Mouse (Mus musculus) activated CD4-positive, CD25-positive, alpha-beta regulatory T cell, adult 4 months (primary cell): ENCODE data around the gene Pex14. TPM values are rescaled to one million over a fixed set of nuclear protein-coding genes. Genes with fewer than 3 reads are reported as not detected.
"Not testable (repeated sequence)": the region's sequence is repeated elsewhere in the genome, so short reads cannot be mapped to it uniquely, and the experiment has no call there.

ENCODE experiments used
- ATAC-seq: one replicate; pipeline ENCODE4 v1.8.0; 2017
- polyA plus RNA-seq, 2 experiments: library from polyadenylated mRNA; unstranded; fragments of 100-300 nt; shearing (Covaris generic); gene quantifications; one replicate each; pipeline ENCODE4 v1.2.1; 2017

Gene Pex14
- polyA plus RNA-seq, 2 experiments from 2014 or later: 11.9 to 17.9 TPM

GRCm38 (mm10) chr4:149101456-149101855, 1.8 kb upstream of the Pex14 start:
- ATAC-seq: no peak

- ATAC-seq: not testable (repeated sequence)
These were observed 773 bp upstream of the Pex14 start for GRCm38 (mm10) chr4:149100449-149100848.

GRCm38 (mm10) chr4:149098571-149098970, 1.1 kb downstream of the Pex14 start:
- no peak for ATAC-seq

- ATAC-seq: no peak
These were observed 1.7 kb downstream of the Pex14 start for GRCm38 (mm10) chr4:149097956-149098355.

GRCm38 (mm10) chr4:149091364-149091763, 8.3 kb downstream of the Pex14 start:
- ATAC-seq: no peak

GRCm38 (mm10) chr4:149085381-149085780, 14.3 kb downstream of the Pex14 start:
- no peak for ATAC-seq

- no peak for ATAC-seq
These were observed 18.1 kb downstream of the Pex14 start for GRCm38 (mm10) chr4:149081528-149081927.

GRCm38 (mm10) chr4:149080111-149080510, 19.6 kb downstream of the Pex14 start:
- no peak for ATAC-seq

GRCm38 (mm10) chr4:149079629-149080028, 20.0 kb downstream of the Pex14 start:
- ATAC-seq: no peak

GRCm38 (mm10) chr4:149078261-149078660, 21.4 kb downstream of the Pex14 start:
- no peak for ATAC-seq

GRCm38 (mm10) chr4:149075871-149076575, 23.7 kb downstream of the Pex14 start:
- peak; percentile 93 for ATAC-seq

GRCm38 (mm10) chr4:149075073-149075472, 24.6 kb downstream of the Pex14 start:
- no peak for ATAC-seq

- ATAC-seq: no peak
These were observed 32.8 kb downstream of the Pex14 start for GRCm38 (mm10) chr4:149066672-149067551.

GRCm38 (mm10) chr4:149064061-149064854, 35.4 kb downstream of the Pex14 start:
- no peak for ATAC-seq

GRCm38 (mm10) chr4:149062406-149063318, 37.0 kb downstream of the Pex14 start:
- no peak for ATAC-seq

GRCm38 (mm10) chr4:149061432-149061718, 38.3 kb downstream of the Pex14 start:
- ATAC-seq: no peak

GRCm38 (mm10) chr4:149060621-149061431, 38.9 kb downstream of the Pex14 start:
- ATAC-seq: no peak

GRCm38 (mm10) chr4:149059713-149060112, 40.0 kb downstream of the Pex14 start:
- no peak for ATAC-seq

GRCm38 (mm10) chr4:149058298-149058697, 41.4 kb downstream of the Pex14 start:
- ATAC-seq: no peak

- ATAC-seq: no peak
These were observed 42.2 kb downstream of the Pex14 start for GRCm38 (mm10) chr4:149057470-149057869.

- no peak for ATAC-seq
These were observed 42.7 kb downstream of the Pex14 start for GRCm38 (mm10) chr4:149056957-149057356.
